Mouse (Mus musculus) cerebellum, adult 18-20 months (tissue): ENCODE measurements at regions not wholly inside any gene's neighbourhood (a gene's known extent, or its start where the extent isn't known, plus 50 kb on each side); places are given as distances from the start of the nearest gene placed in this dataset.

Source experiments
- DNase-seq, 2 experiments: peaks; one replicate each; pipeline ENCODE4 v3.0.0; 2021

GRCm38 (mm10) chr6:19015868-19016267 lies 149.8 kb downstream of the Ankrd7 start:
- peak; percentile 23 to 45 for DNase-seq

DNA sequence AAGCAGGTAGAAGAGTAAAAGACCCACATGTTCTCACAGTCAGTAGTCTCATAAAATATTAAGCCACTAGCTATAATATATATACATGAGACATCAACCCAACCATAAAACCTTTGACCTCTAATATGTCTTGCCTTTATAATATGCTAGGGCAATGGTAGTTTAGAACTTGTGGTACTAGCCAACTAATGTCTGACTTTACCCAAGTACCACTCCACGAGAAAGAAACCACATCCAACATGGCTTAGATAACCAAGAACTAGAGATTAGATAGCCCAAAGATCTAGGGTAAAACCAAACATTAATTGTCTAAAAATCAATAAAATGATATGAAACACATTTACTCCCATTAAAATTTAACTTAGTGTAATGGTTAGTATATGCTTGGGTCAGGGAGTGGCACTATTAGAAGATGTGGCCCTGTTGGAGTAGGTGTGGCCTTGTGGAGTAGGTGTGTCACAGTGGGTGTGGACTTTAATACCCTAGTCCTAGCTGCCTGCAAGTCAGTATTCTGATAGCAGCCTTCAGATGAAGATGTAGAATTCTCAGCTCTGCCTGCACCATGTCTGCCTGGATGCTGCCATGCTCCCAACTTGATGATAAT lies 152.2 kb downstream of the Ankrd7 start:
- no peak for DNase-seq

- DNase-seq = no peak
These were observed 168.2 kb downstream of the Ankrd7 start for GRCm38 (mm10) chr6:19034268-19034667.
